Mouse (Mus musculus) liver, embryonic 14.5 days (tissue): ENCODE measurements around the gene Dnajb1.

ENCODE experiments used
- CTCF ChIP-seq: IDR thresholded peaks from 2 replicates; pipeline ENCODE4 v1.5.1; 2016; ENCODE audit warnings: antibody characterized with exemption, low read depth, control low read depth
- EP300 ChIP-seq: IDR thresholded peaks from 2 replicates; pipeline ENCODE4 v1.6.1; 2016; ENCODE audit warnings: antibody characterized with exemption, low read depth

GRCm38 (mm10) chr8:83632083-83632707 is 24.2 kb downstream of the Dnajb1 start:
- 0 out of 2 replicates have a peak, but pooled peaks have one; percentile 3 for TF ChIP-seq CTCF
- peak; percentile 83 for TF ChIP-seq EP300
